12 mouse cellular contexts compared by ENCODE assay signal in the genomic region with DNA sequence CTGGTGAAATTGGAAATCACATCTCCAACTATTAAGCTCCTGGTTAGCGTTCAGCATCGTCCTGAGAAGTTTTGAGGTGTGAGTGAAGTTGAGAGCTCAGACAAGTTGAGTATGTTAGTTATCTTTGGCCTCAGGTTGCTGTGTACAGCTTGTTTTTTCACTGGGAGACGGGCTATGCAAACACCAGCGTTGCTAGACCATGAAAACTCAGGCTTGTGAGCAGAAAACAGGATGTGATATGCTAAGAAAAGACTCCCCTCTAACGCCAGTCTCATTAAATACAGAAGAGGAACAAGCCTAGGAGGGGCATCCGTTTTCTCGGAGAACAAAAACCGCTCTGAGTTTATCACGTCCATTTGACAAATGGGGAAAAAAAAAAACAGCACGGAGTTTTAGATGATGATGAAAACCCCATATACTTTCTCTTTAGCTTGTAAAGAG. TPM values are rescaled to one million over a fixed set of nuclear protein-coding genes. Genes with fewer than 3 reads are reported as not detected.
DNase-seq lines count a peak whose midpoint lies in the region; ATAC-seq and TF ChIP-seq lines count a peak whose summit lies in the region.
"Had no signal": no experiment of that assay in that cellular context is flagged by ENCODE, and none has a peak within 500 bp of the region (broad histone marks: within the 10 kb centered on the region; RNA-seq: fewer than 3 reads in every experiment).

No protein-coding gene starts in this region.

- 78% methylated on average over 10 of the region's 10 CpGs for WGBS in midbrain, embryonic 10.5 days

- no peak overlapping the region for H3K27ac ChIP-seq in CH12.LX (ENCODE audit: insufficient read depth, low read depth)
- no peak overlapping the region for H3K27ac ChIP-seq in midbrain, embryonic 10.5 days (replicated peaks)
- H3K27ac ChIP-seq: embryonic facial prominence, embryonic 13.5 days; hindbrain, postnatal 0 days had no signal

- DNase-seq in kidney, postnatal 36 days, result peak; percentile 14 to 44
- DNase-seq in kidney, adult 9 months, result no peak
- peak; percentile 67 for DNase-seq in CH12.LX (ENCODE audit: extremely low read depth)
- no peak for DNase-seq in midbrain, embryonic 10.5 days (ENCODE audit: low spot score)
- no peak for DNase-seq in cerebellum, postnatal 10 days
- no peak for DNase-seq in right cerebral cortex, postnatal 36 days (ENCODE audit: low spot score in 2 of 2)
- DNase-seq: right cerebral cortex, adult 18-20 months had no signal

- H3K4me1 ChIP-seq in CH12.LX (ENCODE audit: control insufficient read depth in 1 of 2, insufficient read depth in 2 of 2), result peaks cover 0 to 23% of the 10 kb centered on the region in 2 experiments; a peak in 3 of 4 replicates
- H3K4me1 ChIP-seq in midbrain, embryonic 10.5 days, result no peaks in the 10 kb centered on the region
- H3K4me1 ChIP-seq: embryonic facial prominence, embryonic 13.5 days had no signal

- H3K27me3 ChIP-seq in CH12.LX (replicated peaks), result no peaks in the 10 kb centered on the region
- no peaks in the 10 kb centered on the region for H3K27me3 ChIP-seq in midbrain, embryonic 10.5 days (ENCODE audit: low read depth, poor library complexity, severe bottlenecking)
- H3K27me3 ChIP-seq: embryonic facial prominence, embryonic 13.5 days had no signal

- peak overlapping the region in 2 of 3 experiments; percentile 49 to 51 for H3K4me3 ChIP-seq in CH12.LX (replicated peaks in 1 of 3; ENCODE audit: low read depth in 2 of 3, low read length in 2 of 3, poor library complexity in 1 of 3)
- H3K4me3 ChIP-seq in midbrain, embryonic 10.5 days, result no peak overlapping the region
- H3K4me3 ChIP-seq: embryonic facial prominence, embryonic 13.5 days had no signal

- H3K9me3 ChIP-seq in CH12.LX (replicated peaks; ENCODE audit: low read length), result peaks cover 10% of the 10 kb centered on the region
- peaks cover 6% of the 10 kb centered on the region for H3K9me3 ChIP-seq in midbrain, embryonic 10.5 days (replicated peaks)

- dilution Hi-C loops in CH12.LX (cut with MboI; ENCODE audit: extremely low pct_ligation_motif_present, extremely low pct_unique_long_range_greater_than_20kb, low sequenced_read_pairs), result no loop called here

- no peak for TF ChIP-seq CTCF in CH12.LX (conservative IDR thresholded peaks at IDR 0.05 in 1 of 2, IDR thresholded peaks at IDR 0.05 in 1 of 2; ENCODE audit: low read depth in 2 of 2, low read length in 2 of 2)

- ATAC-seq in granulocyte monocyte progenitor cell, adult 5-6 weeks (replicated peaks; ENCODE audit: poor library complexity, severe bottlenecking), result peak; percentile 71
- ATAC-seq in megakaryocyte progenitor cell, adult 5-6 weeks (replicated peaks; ENCODE audit: poor library complexity), result peak; percentile 40
- ATAC-seq: hindbrain, postnatal 0 days; Patski had no signal

- TF ChIP-seq RAD21 in CH12.LX (IDR thresholded peaks at IDR 0.05; ENCODE audit: low read depth, low read length), result no peak

- no peak for TF ChIP-seq EP300 in CH12.LX (IDR thresholded peaks at IDR 0.05; ENCODE audit: low read length)

- in situ Hi-C loops in CH12.LX (cut with MboI; ENCODE audit: low pct_ligation_motif_present, low pct_unique_long_range_greater_than_20kb, low sequenced_read_pairs), result loop anchor here (10.0 kb wide), 1 partner anchor 315 kb away; no protein-coding TSS in a partner anchor

- H3K79me2 ChIP-seq in CH12.LX (replicated peaks; ENCODE audit: control insufficient read depth, extremely low read depth, insufficient read depth, poor library complexity, severe bottlenecking), result no peaks in the 10 kb centered on the region

- H3K4me2 ChIP-seq in CH12.LX (ENCODE audit: insufficient read depth, low read depth, poor library complexity, severe bottlenecking), result peak overlapping the region; percentile 45
- H3K4me2 ChIP-seq: embryonic facial prominence, embryonic 13.5 days had no signal

- H3K36me3 ChIP-seq in CH12.LX (replicated peaks in 1 of 2; ENCODE audit: control insufficient read depth in 1 of 2, insufficient read depth in 1 of 2, low read length in 1 of 2), result peaks cover 0 to 37% of the 10 kb centered on the region in 2 experiments
- no peaks in the 10 kb centered on the region for H3K36me3 ChIP-seq in midbrain, embryonic 10.5 days
- H3K36me3 ChIP-seq: embryonic facial prominence, embryonic 13.5 days had no signal

- H3K9ac ChIP-seq in CH12.LX (ENCODE audit: insufficient read depth, low read depth), result peak overlapping the region; percentile 22; the same call in 1 of the 2 replicates
- H3K9ac ChIP-seq: embryonic facial prominence, embryonic 13.5 days had no signal

- TF ChIP-seq POLR2A in CH12.LX (IDR thresholded peaks at IDR 0.05; ENCODE audit: low read depth, low read length), result no peak

TF ChIP-seq in CH12.LX, 34 proteins besides CTCF, POLR2A, EP300 and RAD21:
- TF ChIP-seq MXI1 (IDR thresholded peaks at IDR 0.05; ENCODE audit: low read depth, low read length), result no peak
- no peak for TF ChIP-seq TBP (conservative IDR thresholded peaks at IDR 0.05; ENCODE audit: low read depth, low read length)

RNA-seq across cellular contexts. Expression of a gene that starts 0.9 kb away (rescaled TPM):
- total RNA-seq in CH12.LX (2012; rRNA removed) (8.4 and 13.7 TPM in 2 replicates), CH12.LX (2014; rRNA removed) (31.9 and 39.7 TPM in 2 replicates)
- 19.9 and 27.2 TPM in 2 replicates for polyA plus RNA-seq in CH12.LX (2012; ENCODE audit: insufficient read length, low read depth)
- total RNA-seq in granulocyte monocyte progenitor cell, adult 5-6 weeks (2014; fragmentation: Nextera tagmentation), result 8.3 and 13.9 TPM in 2 replicates
- total RNA-seq in granulocyte monocyte progenitor cell, adult 5-6 weeks (2017), result 2.1 and 2.3 TPM in 2 replicates
- 6.6 and 13.1 TPM in 2 replicates for total RNA-seq in megakaryocyte progenitor cell, adult 5-6 weeks (2015)
- 3.7 and 8.6 TPM in 2 replicates for total RNA-seq in megakaryocyte progenitor cell, adult 5-6 weeks (2017)
- polyA plus RNA-seq in midbrain, embryonic 10.5 days (2016; fragmentation: Nextera tagmentation; extraction: Ambion mirVana), result not detected in 2 replicates
- polyA plus RNA-seq: embryonic facial prominence, embryonic 13.5 days; Patski had no signal

RNA-seq across cellular contexts. Expression of a gene that starts 17.9 kb away (rescaled TPM):
- total RNA-seq in CH12.LX (2012; rRNA removed) (114 and 158 TPM in 2 replicates), CH12.LX (2014; rRNA removed) (105 and 119 TPM in 2 replicates)
- polyA plus RNA-seq in CH12.LX (2012; ENCODE audit: insufficient read length, low read depth), result 634 and 699 TPM in 2 replicates
- 15.3 and 35.8 TPM in 2 replicates for total RNA-seq in granulocyte monocyte progenitor cell, adult 5-6 weeks (2014; fragmentation: Nextera tagmentation)
- 32.7 and 40.7 TPM in 2 replicates for total RNA-seq in granulocyte monocyte progenitor cell, adult 5-6 weeks (2017)
- 50.0 and 61.3 TPM in 2 replicates for total RNA-seq in megakaryocyte progenitor cell, adult 5-6 weeks (2015)
- 45.2 and 81.5 TPM in 2 replicates for total RNA-seq in megakaryocyte progenitor cell, adult 5-6 weeks (2017)
- polyA plus RNA-seq in midbrain, embryonic 10.5 days (2016; fragmentation: Nextera tagmentation; extraction: Ambion mirVana), result 8.3 and 11.1 TPM in 2 replicates

RNA-seq across cellular contexts. Expression of a gene that starts 36.3 kb away (rescaled TPM):
- total RNA-seq in CH12.LX (2012; rRNA removed) (110 and 116 TPM in 2 replicates), CH12.LX (2014; rRNA removed) (54.8 and 62.2 TPM in 2 replicates)
- polyA plus RNA-seq in CH12.LX (2012; ENCODE audit: insufficient read length, low read depth), result 121 and 124 TPM in 2 replicates
- 23.2 and 40.2 TPM in 2 replicates for total RNA-seq in granulocyte monocyte progenitor cell, adult 5-6 weeks (2014; fragmentation: Nextera tagmentation)
- total RNA-seq in granulocyte monocyte progenitor cell, adult 5-6 weeks (2017), result 62.7 and 69.6 TPM in 2 replicates
- total RNA-seq in megakaryocyte progenitor cell, adult 5-6 weeks (2015), result 8.5 and 17.1 TPM in 2 replicates
- 54.6 and 67.9 TPM in 2 replicates for total RNA-seq in megakaryocyte progenitor cell, adult 5-6 weeks (2017)
- polyA plus RNA-seq in midbrain, embryonic 10.5 days (2016; fragmentation: Nextera tagmentation; extraction: Ambion mirVana), result 0.53 and 0.63 TPM in 2 replicates

RNA-seq across cellular contexts. Expression of a gene that starts 42.1 kb away (rescaled TPM):
- 989 and 1,092 TPM in 2 replicates for total RNA-seq in CH12.LX (2012; rRNA removed)
- total RNA-seq in CH12.LX (2014; rRNA removed), result 846 and 857 TPM in 2 replicates
- 652 and 654 TPM in 2 replicates for polyA plus RNA-seq in CH12.LX (2012; ENCODE audit: insufficient read length, low read depth)
- total RNA-seq in granulocyte monocyte progenitor cell, adult 5-6 weeks (2014; fragmentation: Nextera tagmentation), result 391 and 417 TPM in 2 replicates
- total RNA-seq in granulocyte monocyte progenitor cell, adult 5-6 weeks (2017), result 462 and 464 TPM in 2 replicates
- total RNA-seq in megakaryocyte progenitor cell, adult 5-6 weeks (2015), result 289 and 290 TPM in 2 replicates
- total RNA-seq in megakaryocyte progenitor cell, adult 5-6 weeks (2017), result 461 and 471 TPM in 2 replicates
- 1.4 and 3.0 TPM in 2 replicates for polyA plus RNA-seq in midbrain, embryonic 10.5 days (2016; fragmentation: Nextera tagmentation; extraction: Ambion mirVana)

RNA-seq across cellular contexts. Expression of a gene that starts 48.0 kb away (rescaled TPM):
- 385 and 450 TPM in 2 replicates for total RNA-seq in CH12.LX (2012; rRNA removed)
- 481 and 488 TPM in 2 replicates for total RNA-seq in CH12.LX (2014; rRNA removed)
- polyA plus RNA-seq in CH12.LX (2012; ENCODE audit: insufficient read length, low read depth), result 930 and 958 TPM in 2 replicates
- 2.4 and 6.9 TPM in 2 replicates for total RNA-seq in granulocyte monocyte progenitor cell, adult 5-6 weeks (2014; fragmentation: Nextera tagmentation)
- 2.4 and 4.8 TPM in 2 replicates for total RNA-seq in granulocyte monocyte progenitor cell, adult 5-6 weeks (2017)
- total RNA-seq in megakaryocyte progenitor cell, adult 5-6 weeks (2015), result 30.1 and 37.9 TPM in 2 replicates
- total RNA-seq in megakaryocyte progenitor cell, adult 5-6 weeks (2017), result 10.3 and 24.6 TPM in 2 replicates
- not detected in 2 replicates for polyA plus RNA-seq in midbrain, embryonic 10.5 days (2016; fragmentation: Nextera tagmentation; extraction: Ambion mirVana)
- polyA plus RNA-seq: Patski had no signal

Comparison
In these comparisons a context has a peak if more than half of its experiments do, and no peak if none do; other contexts are left out.
1. DNase-seq: peak in kidney, postnatal 36 days (2 of 2) and CH12.LX (single experiment); none in kidney, adult 9 months (single experiment), midbrain, embryonic 10.5 days (single experiment), cerebellum, postnatal 10 days (0 of 2) and right cerebral cortex, postnatal 36 days (0 of 2).